Mouse (Mus musculus) CH12F3 (cell line): ENCODE measurements around the gene Rcc1l.

Experiments
- in situ Hi-C: fragments of 300-500 bp; cut with MboI; formaldehyde crosslinking; loops from 2 replicates; pipeline ENCODE4 v1.14.3; 2020; ENCODE audit warnings: low sequenced_read_pairs

Gene Rcc1l

GRCm38 (mm10) chr5:134175696-134176095, 878 bp downstream of the Rcc1l start:
- in situ Hi-C loops: loop anchor here (10.0 kb wide), 1 partner anchor 309 kb away; no protein-coding TSS in a partner anchor

- in situ Hi-C loops: loop anchor here (10.0 kb wide), 1 partner anchor 312 kb away; no protein-coding TSS in a partner anchor
Observed at GRCm38 (mm10) chr5:134173206-134173605, 3.4 kb downstream of the Rcc1l start.

GRCm38 (mm10) chr5:134170167-134170566, 6.4 kb downstream of the Rcc1l start:
- in situ Hi-C loops: loop anchor here (10.0 kb wide), 1 partner anchor 315 kb away; no protein-coding TSS in a partner anchor

- in situ Hi-C loops: no loop called here
Observed at GRCm38 (mm10) chr5:134169231-134169630, 7.3 kb downstream of the Rcc1l start.

GRCm38 (mm10) chr5:134168033-134168432, 8.5 kb downstream of the Rcc1l start:
- in situ Hi-C loops: no loop called here

- in situ Hi-C loops: no loop called here
Observed at GRCm38 (mm10) chr5:134166642-134167041, 9.9 kb downstream of the Rcc1l start.

GRCm38 (mm10) chr5:134164688-134165087, 11.9 kb downstream of the Rcc1l start:
- in situ Hi-C loops: no loop called here

- in situ Hi-C loops: no loop called here
Observed at GRCm38 (mm10) chr5:134155916-134156466, 20.6 kb downstream of the Rcc1l start.

- in situ Hi-C loops: no loop called here
Observed at GRCm38 (mm10) chr5:134151895-134152294, 24.7 kb downstream of the Rcc1l start.

- in situ Hi-C loops: no loop called here
Observed at GRCm38 (mm10) chr5:134148153-134148552, 28.4 kb downstream of the Rcc1l start.

GRCm38 (mm10) chr5:134147194-134147753, 29.3 kb downstream of the Rcc1l start:
- in situ Hi-C loops: no loop called here

GRCm38 (mm10) chr5:134144986-134145385, 31.6 kb downstream of the Rcc1l start:
- in situ Hi-C loops: no loop called here

GRCm38 (mm10) chr5:134142381-134142780, 34.2 kb downstream of the Rcc1l start:
- in situ Hi-C loops: no loop called here

GRCm38 (mm10) chr5:134141236-134141635, 35.3 kb downstream of the Rcc1l start:
- in situ Hi-C loops: no loop called here

GRCm38 (mm10) chr5:134139429-134139828, 37.1 kb downstream of the Rcc1l start:
- in situ Hi-C loops: no loop called here

GRCm38 (mm10) chr5:134137933-134138332, 38.6 kb downstream of the Rcc1l start:
- in situ Hi-C loops: no loop called here

- in situ Hi-C loops: no loop called here
Observed at GRCm38 (mm10) chr5:134136022-134136421, 40.6 kb downstream of the Rcc1l start.

GRCm38 (mm10) chr5:134131586-134131985, 45.0 kb downstream of the Rcc1l start:
- in situ Hi-C loops: no loop called here

- in situ Hi-C loops: no loop called here
Observed at GRCm38 (mm10) chr5:134126232-134126631, 50.3 kb downstream of the Rcc1l start.

GRCm38 (mm10) chr5:134123846-134124245, 52.7 kb downstream of the Rcc1l start:
- in situ Hi-C loops: no loop called here

GRCm38 (mm10) chr5:134121893-134122259, 54.7 kb downstream of the Rcc1l start:
- in situ Hi-C loops: no loop called here

GRCm38 (mm10) chr5:134121138-134121892, 55.3 kb downstream of the Rcc1l start:
- in situ Hi-C loops: no loop called here
